Mouse (Mus musculus): ENCODE measurements around the gene Sox8. TPM values are rescaled to one million over a fixed set of nuclear protein-coding genes. Genes with fewer than 3 reads are reported as not detected.

Gene Sox8
- polyA plus RNA-seq, 1 experiment from 2014 or later, result 2.4 TPM

- 32% methylated on average over 6 of the region's 6 CpGs for WGBS
- Histone ChIP-seq H3K4me2 (no peak overlapping the region), H3K4me1 (replicated peaks; ENCODE audit: control insufficient read depth, insufficient read depth, low read length) (peaks cover 5% of the 10 kb centered on the region; the same call in 1 of the 2 replicates), H3K27me3 (replicated peaks; ENCODE audit: control insufficient read depth, insufficient read depth, low read length) (peaks cover 31% of the 10 kb centered on the region), H3K9ac (ENCODE audit: low read depth, low read length) (no peak overlapping the region), H3K27ac (ENCODE audit: low read depth, low read length) (no peak overlapping the region), H3K4me3 (ENCODE audit: low read depth, low read length) (no peak overlapping the region), H3K9me3 (ENCODE audit: control insufficient read depth, low read length) (no peaks in the 10 kb centered on the region), H3K36me3 (ENCODE audit: control insufficient read depth, insufficient read depth, low read length) (no peaks in the 10 kb centered on the region)
- no peak for DNase-seq (ENCODE audit: low spot score)
- ATAC-seq (replicated peaks; ENCODE audit: low FRiP score), result no peak
Observed at GRCm38 (mm10) chr17:25565244-25565643, 5.2 kb downstream of the Sox8 start.

GRCm38 (mm10) chr17:25564481-25564880 lies 6.0 kb downstream of the Sox8 start:
- no peak overlapping the region for H3K4me2 ChIP-seq
- H3K9me3 ChIP-seq (ENCODE audit: control insufficient read depth, low read length), result no peaks in the 10 kb centered on the region
- H3K36me3 ChIP-seq (ENCODE audit: control insufficient read depth, insufficient read depth, low read length), result no peaks in the 10 kb centered on the region
- no peak overlapping the region for H3K27ac ChIP-seq (ENCODE audit: low read depth, low read length)
- H3K4me1 ChIP-seq (replicated peaks; ENCODE audit: control insufficient read depth, insufficient read depth, low read length), result 0 out of 2 replicates have a peak, but pooled peaks cover 2% of the 10 kb centered on the region
- no peak overlapping the region for H3K4me3 ChIP-seq (ENCODE audit: low read depth, low read length)
- no peak for DNase-seq (ENCODE audit: low spot score)
- H3K27me3 ChIP-seq (replicated peaks; ENCODE audit: control insufficient read depth, insufficient read depth, low read length), result peaks cover 23% of the 10 kb centered on the region
- H3K9ac ChIP-seq (ENCODE audit: low read depth, low read length), result no peak overlapping the region
- 73% methylated on average over 5 of the region's 5 CpGs for WGBS
- ATAC-seq (replicated peaks; ENCODE audit: low FRiP score), result no peak

- H3K4me3 ChIP-seq (ENCODE audit: low read depth, low read length), result no peak overlapping the region
- peaks cover 11% of the 10 kb centered on the region for H3K27me3 ChIP-seq (replicated peaks; ENCODE audit: control insufficient read depth, insufficient read depth, low read length)
- H3K36me3 ChIP-seq (ENCODE audit: control insufficient read depth, insufficient read depth, low read length), result no peaks in the 10 kb centered on the region
- H3K4me1 ChIP-seq (replicated peaks; ENCODE audit: control insufficient read depth, insufficient read depth, low read length), result no peaks in the 10 kb centered on the region
- WGBS, result 81% methylated on average over 16 of the region's 16 CpGs
- H3K4me2 ChIP-seq, result no peak overlapping the region
- H3K9ac ChIP-seq (ENCODE audit: low read depth, low read length), result no peak overlapping the region
- ATAC-seq (replicated peaks; ENCODE audit: low FRiP score) (no peak), DNase-seq (ENCODE audit: low spot score) (no peak)
- H3K27ac ChIP-seq (ENCODE audit: low read depth, low read length), result no peak overlapping the region
- no peaks in the 10 kb centered on the region for H3K9me3 ChIP-seq (ENCODE audit: control insufficient read depth, low read length)
Observed at GRCm38 (mm10) chr17:25561223-25562028, 9.1 kb downstream of the Sox8 start.

GRCm38 (mm10) chr17:25560554-25561222 lies 9.8 kb downstream of the Sox8 start:
- H3K4me1 ChIP-seq (replicated peaks; ENCODE audit: control insufficient read depth, insufficient read depth, low read length), result 0 out of 2 replicates have a peak, but pooled peaks cover 4% of the 10 kb centered on the region
- H3K27ac ChIP-seq (ENCODE audit: low read depth, low read length), result no peak overlapping the region
- ATAC-seq (replicated peaks; ENCODE audit: low FRiP score) (no peak), DNase-seq (ENCODE audit: low spot score) (no peak)
- H3K9me3 ChIP-seq (ENCODE audit: control insufficient read depth, low read length), result no peaks in the 10 kb centered on the region
- H3K27me3 ChIP-seq (replicated peaks; ENCODE audit: control insufficient read depth, insufficient read depth, low read length), result peaks cover 18% of the 10 kb centered on the region
- H3K4me3 ChIP-seq (ENCODE audit: low read depth, low read length), result no peak overlapping the region
- WGBS, result 43% methylated on average over 5 of the region's 5 CpGs
- no peak overlapping the region for H3K9ac ChIP-seq (ENCODE audit: low read depth, low read length)
- H3K4me2 ChIP-seq, result no peak overlapping the region
- no peaks in the 10 kb centered on the region for H3K36me3 ChIP-seq (ENCODE audit: control insufficient read depth, insufficient read depth, low read length)

GRCm38 (mm10) chr17:25559634-25560033 lies 10.9 kb downstream of the Sox8 start:
- 51% methylated on average over 4 of the region's 4 CpGs for WGBS
- no peak for DNase-seq (ENCODE audit: low spot score)
- H3K27me3 ChIP-seq (replicated peaks; ENCODE audit: control insufficient read depth, insufficient read depth, low read length), result peaks cover 28% of the 10 kb centered on the region

GRCm38 (mm10) chr17:25556630-25557354 lies 13.7 kb downstream of the Sox8 start:
- WGBS, result 9% methylated on average over 21 of the region's 21 CpGs
- peaks cover 28% of the 10 kb centered on the region for H3K27me3 ChIP-seq (replicated peaks; ENCODE audit: control insufficient read depth, insufficient read depth, low read length)
- 0 out of 2 replicates have a peak, but pooled peaks cover 4% of the 10 kb centered on the region for H3K4me1 ChIP-seq (replicated peaks; ENCODE audit: control insufficient read depth, insufficient read depth, low read length)
- H3K9me3 ChIP-seq (ENCODE audit: control insufficient read depth, low read length), result no peaks in the 10 kb centered on the region
- H3K9ac ChIP-seq (ENCODE audit: low read depth, low read length), result no peak overlapping the region
- no peak for ATAC-seq (replicated peaks; ENCODE audit: low FRiP score)
- H3K4me3 ChIP-seq (ENCODE audit: low read depth, low read length), result no peak overlapping the region
- H3K36me3 ChIP-seq (ENCODE audit: control insufficient read depth, insufficient read depth, low read length), result no peaks in the 10 kb centered on the region
- DNase-seq (ENCODE audit: low spot score), result no peak
- no peak overlapping the region for H3K27ac ChIP-seq (ENCODE audit: low read depth, low read length)
- peak overlapping the region; percentile 42 for H3K4me2 ChIP-seq

More at GRCm38 (mm10) chr17:25559634-25560033, 10.9 kb downstream of the Sox8 start:
- Histone ChIP-seq H3K9me3 (ENCODE audit: control insufficient read depth, low read length) (no peaks in the 10 kb centered on the region), H3K4me3 (ENCODE audit: low read depth, low read length) (no peak overlapping the region), H3K4me1 (replicated peaks; ENCODE audit: control insufficient read depth, insufficient read depth, low read length) (0 out of 2 replicates have a peak, but pooled peaks cover 4% of the 10 kb centered on the region), H3K9ac (ENCODE audit: low read depth, low read length) (no peak overlapping the region), H3K27ac (ENCODE audit: low read depth, low read length) (no peak overlapping the region), H3K36me3 (ENCODE audit: control insufficient read depth, insufficient read depth, low read length) (no peaks in the 10 kb centered on the region), H3K4me2 (no peak overlapping the region)
- ATAC-seq (replicated peaks; ENCODE audit: low FRiP score), result no peak

- Histone ChIP-seq H3K9me3 (ENCODE audit: control insufficient read depth, low read length) (no peaks in the 10 kb centered on the region), H3K4me1 (replicated peaks; ENCODE audit: control insufficient read depth, insufficient read depth, low read length) (0 out of 2 replicates have a peak, but pooled peaks cover 4% of the 10 kb centered on the region), H3K27ac (ENCODE audit: low read depth, low read length) (no peak overlapping the region), H3K4me2 (peak overlapping the region; percentile 42), H3K9ac (ENCODE audit: low read depth, low read length) (no peak overlapping the region), H3K27me3 (replicated peaks; ENCODE audit: control insufficient read depth, insufficient read depth, low read length) (peaks cover 28% of the 10 kb centered on the region), H3K4me3 (ENCODE audit: low read depth, low read length) (no peak overlapping the region), H3K36me3 (ENCODE audit: control insufficient read depth, insufficient read depth, low read length) (no peaks in the 10 kb centered on the region)
- WGBS, result 10% methylated on average over 29 of the region's 29 CpGs
- DNase-seq (ENCODE audit: low spot score) (no peak), ATAC-seq (replicated peaks; ENCODE audit: low FRiP score) (no peak)
Observed at GRCm38 (mm10) chr17:25555666-25556629, 14.5 kb downstream of the Sox8 start.

- Histone ChIP-seq H3K4me2 (no peak overlapping the region), H3K27me3 (replicated peaks; ENCODE audit: control insufficient read depth, insufficient read depth, low read length) (peaks cover 28% of the 10 kb centered on the region), H3K4me3 (ENCODE audit: low read depth, low read length) (no peak overlapping the region), H3K27ac (ENCODE audit: low read depth, low read length) (no peak overlapping the region), H3K4me1 (replicated peaks; ENCODE audit: control insufficient read depth, insufficient read depth, low read length) (0 out of 2 replicates have a peak, but pooled peaks cover 4% of the 10 kb centered on the region), H3K9ac (ENCODE audit: low read depth, low read length) (no peak overlapping the region), H3K36me3 (ENCODE audit: control insufficient read depth, insufficient read depth, low read length) (no peaks in the 10 kb centered on the region), H3K9me3 (ENCODE audit: control insufficient read depth, low read length) (no peaks in the 10 kb centered on the region)
- WGBS, result 26% methylated on average over 3 of the region's 3 CpGs
- DNase-seq (ENCODE audit: low spot score) (no peak), ATAC-seq (replicated peaks; ENCODE audit: low FRiP score) (no peak)
Observed at GRCm38 (mm10) chr17:25555159-25555558, 15.3 kb downstream of the Sox8 start.
